Mouse (Mus musculus) lung, postnatal 14 days (tissue): Measurements from ENCODE around the gene Olfr220.

Source experiments
- DNase-seq: peaks from one replicate; pipeline ENCODE4 v3.0.0; 2021

The Olfr220 gene

GRCm38 (mm10) chr1:174441782-174442181 is at the start of gene Olfr220:
TSS of gene Olfr220 (plus strand) at chr1:174442082.
- DNase-seq: no peak

- DNase-seq: no peak
Observed at GRCm38 (mm10) chr1:174422959-174423358, 18.9 kb upstream of the Olfr220 start.

GRCm38 (mm10) chr1:174423764-174424163 is 18.1 kb upstream of the Olfr220 start, which contains the start of gene Olfr414:
TSS of gene Olfr414 (plus strand) at chr1:174424064.
- no peak for DNase-seq

- DNase-seq: no peak
Observed at GRCm38 (mm10) chr1:174426180-174426986, 15.5 kb upstream of the Olfr220 start.

GRCm38 (mm10) chr1:174427402-174427801 is 14.5 kb upstream of the Olfr220 start:
- no peak for DNase-seq

GRCm38 (mm10) chr1:174428407-174428806 is 13.5 kb upstream of the Olfr220 start:
- DNase-seq: no peak

- DNase-seq: no peak
Observed at GRCm38 (mm10) chr1:174434121-174434520, 7.8 kb upstream of the Olfr220 start.

- no peak for DNase-seq
Observed at GRCm38 (mm10) chr1:174455100-174455499, 13.2 kb downstream of the Olfr220 start.

GRCm38 (mm10) chr1:174465385-174465784 is 23.5 kb downstream of the Olfr220 start:
- no peak for DNase-seq

- no peak for DNase-seq
Observed at GRCm38 (mm10) chr1:174466240-174466639, 24.4 kb downstream of the Olfr220 start.

GRCm38 (mm10) chr1:174469736-174470135 is 27.9 kb downstream of the Olfr220 start:
- DNase-seq: peak; percentile 11

- no peak for DNase-seq
Observed at GRCm38 (mm10) chr1:174482567-174482966, 40.7 kb downstream of the Olfr220 start.

GRCm38 (mm10) chr1:174500064-174500463 is 58.2 kb downstream of the Olfr220 start:
- DNase-seq: no peak
